Mouse (Mus musculus) CH12.LX (cell line): ENCODE results near the gene Nelfcd. TPM values are rescaled to one million over a fixed set of nuclear protein-coding genes. Genes with fewer than 3 reads are reported as not detected.
A peak's percentile ranks its signal among the peaks of the same experiment; 100 is the strongest.

ENCODE experiments used
- DNase-seq: peaks from one replicate; pipeline ENCODE4 v3.0.0-alpha.2; 2013; ENCODE audit errors: extremely low read depth
- H3K27ac ChIP-seq: 2 replicates; pipeline ENCODE4 v1.5.1; 2012; ENCODE audit warnings: low read depth, mild to moderate bottlenecking, control low read depth, moderate library complexity; ENCODE audit not compliant: insufficient read depth
- H3K27me3 ChIP-seq: replicated peaks from 2 replicates; pipeline ENCODE3; 2012; ENCODE audit warnings: inconsistent platforms
- H3K36me3 ChIP-seq, 2 experiments: replicated peaks in 1 of 2; 2 replicates each; pipeline versions ENCODE3 to v1.6.1; 2012; ENCODE audit warnings: inconsistent platforms in 1 of 2, low read length in 1 of 2, mild to moderate bottlenecking in 1 of 2, mixed read lengths in 1 of 2, moderate library complexity in 1 of 2; ENCODE audit not compliant: control insufficient read depth in 1 of 2, insufficient read depth in 1 of 2
- H3K4me1 ChIP-seq, 2 experiments: 2 replicates each; pipeline ENCODE4 v1.6.1; 2012; ENCODE audit warnings: inconsistent platforms in 1 of 2, moderate library complexity in 1 of 2; ENCODE audit not compliant: insufficient read depth in 2 of 2, control insufficient read depth in 1 of 2
- H3K4me2 ChIP-seq: 2 replicates; pipeline ENCODE4 v1.6.1; 2012; ENCODE audit warnings: low read depth, mild to moderate bottlenecking, control low read depth; ENCODE audit not compliant: poor library complexity, insufficient read depth, severe bottlenecking
- H3K4me3 ChIP-seq, 3 experiments: fragments of 150-350 bp in 1 of 3; sonication (generic) in 1 of 3; replicated peaks in 1 of 3; 2 replicates each; pipeline versions ENCODE3 to v1.5.1; 2011 to 2012; ENCODE audit warnings: low read depth in 2 of 3, low read length in 2 of 3, mild to moderate bottlenecking in 2 of 3, moderate library complexity in 2 of 3, control low read depth in 1 of 3, improper control_type of control experiment in 1 of 3, inconsistent platforms in 1 of 3, mixed read lengths in 1 of 3; ENCODE audit not compliant: poor library complexity in 1 of 3
- H3K79me2 ChIP-seq: replicated peaks from 2 replicates; pipeline ENCODE4 v1.6.1; 2012; ENCODE audit warnings: mild to moderate bottlenecking, moderate library complexity; ENCODE audit not compliant: control insufficient read depth, poor library complexity, insufficient read depth, severe bottlenecking; ENCODE audit errors: extremely low read depth
- H3K9ac ChIP-seq: 2 replicates; pipeline ENCODE4 v1.6.1; 2012; ENCODE audit warnings: low read depth, mild to moderate bottlenecking, control low read depth, moderate library complexity; ENCODE audit not compliant: insufficient read depth
- H3K9me3 ChIP-seq: replicated peaks from 2 replicates; pipeline ENCODE3; 2012; ENCODE audit warnings: low read length, inconsistent platforms, mixed read lengths
- CHD2 ChIP-seq: IDR thresholded peaks from 2 replicates; pipeline ENCODE4 v1.6.1; 2011; ENCODE audit warnings: low read length, improper control_type of control experiment
- CTCF ChIP-seq, 2 experiments: IDR thresholded peaks in 1 of 2; conservative IDR thresholded peaks in 1 of 2; 2 replicates each; pipeline ENCODE4 v1.5.1; 2011 to 2012; ENCODE audit warnings: low read depth in 2 of 2, low read length in 2 of 2, improper control_type of control experiment in 1 of 2, inconsistent platforms in 1 of 2, mild to moderate bottlenecking in 1 of 2, moderate library complexity in 1 of 2
- ELF1 ChIP-seq: IDR thresholded peaks from 2 replicates; pipeline ENCODE4 v1.6.1; 2014; ENCODE audit warnings: low read depth, mild to moderate bottlenecking, inconsistent platforms, low read length, improper control_type of control experiment
- ETS1 ChIP-seq: conservative IDR thresholded peaks from 2 replicates; pipeline ENCODE4 v1.6.1; 2012; ENCODE audit warnings: low read depth, mild to moderate bottlenecking, inconsistent platforms, low read length, improper control_type of control experiment, moderate library complexity
- IRF4 ChIP-seq: IDR thresholded peaks from 2 replicates; pipeline ENCODE4 v1.6.1; 2014; ENCODE audit warnings: low read depth, mild to moderate bottlenecking, inconsistent platforms, low read length, improper control_type of control experiment
- JUN ChIP-seq: IDR thresholded peaks from 2 replicates; pipeline ENCODE4 v1.6.1; 2011; ENCODE audit warnings: low read depth, mild to moderate bottlenecking, low read length, improper control_type of control experiment, moderate library complexity; ENCODE audit not compliant: insufficient read depth
- MAFK ChIP-seq: IDR thresholded peaks from 2 replicates; pipeline ENCODE4 v1.6.1; 2011; ENCODE audit warnings: low read length, improper control_type of control experiment; ENCODE audit not compliant: insufficient replicate concordance
- MAZ ChIP-seq: IDR thresholded peaks from 2 replicates; pipeline ENCODE4 v1.6.1; 2012; ENCODE audit warnings: low read depth, mild to moderate bottlenecking, inconsistent platforms, low read length, improper control_type of control experiment, moderate library complexity
- MEF2A ChIP-seq: IDR thresholded peaks from 2 replicates; pipeline ENCODE4 v1.6.1; 2014; ENCODE audit warnings: low read depth, mild to moderate bottlenecking, inconsistent platforms, low read length, improper control_type of control experiment, borderline replicate concordance
- MYC ChIP-seq: IDR thresholded peaks from 2 replicates; pipeline ENCODE4 v1.6.1; 2011; ENCODE audit warnings: low read depth, mild to moderate bottlenecking, improper control_type of control experiment, low read length
- RAD21 ChIP-seq: IDR thresholded peaks from 2 replicates; pipeline ENCODE4 v1.6.1; 2011; ENCODE audit warnings: low read depth, mild to moderate bottlenecking, low read length, improper control_type of control experiment, moderate library complexity
- SIN3A ChIP-seq: IDR thresholded peaks from 2 replicates; pipeline ENCODE4 v1.6.1; 2012; ENCODE audit warnings: low read length, improper control_type of control experiment, inconsistent platforms
- SMC3 ChIP-seq: IDR thresholded peaks from 2 replicates; pipeline ENCODE4 v1.6.1; 2011; ENCODE audit warnings: low read depth, low read length, improper control_type of control experiment
- TBP ChIP-seq: conservative IDR thresholded peaks from 2 replicates; pipeline ENCODE4 v1.6.1; 2011; ENCODE audit warnings: low read depth, low read length, improper control_type of control experiment
- TCF12 ChIP-seq: IDR thresholded peaks from 2 replicates; pipeline ENCODE4 v1.6.1; 2014; ENCODE audit warnings: low read depth, mild to moderate bottlenecking, inconsistent platforms, low read length, improper control_type of control experiment
- UBTF ChIP-seq: IDR thresholded peaks from 2 replicates; pipeline ENCODE4 v1.6.1; 2012; ENCODE audit warnings: low read depth, mild to moderate bottlenecking, inconsistent platforms, low read length, improper control_type of control experiment, moderate library complexity
- ZC3H11A ChIP-seq: IDR thresholded peaks from 2 replicates; pipeline ENCODE4 v1.6.1; 2012; ENCODE audit warnings: low read depth, mild to moderate bottlenecking, inconsistent platforms, low read length, improper control_type of control experiment
- dilution Hi-C: fragments of 300-500 bp; cut with MboI; formaldehyde crosslinking; loops from 2 replicates; pipeline ENCODE4 v1.14.3; 2020; ENCODE audit warnings: low sequenced_read_pairs; ENCODE audit not compliant: extremely low pct_unique_long_range_greater_than_20kb, extremely low pct_ligation_motif_present
- in situ Hi-C: fragments of 300-500 bp; cut with MboI; formaldehyde crosslinking; loops from 3 replicates; pipeline ENCODE4 v1.14.3; 2019; ENCODE audit warnings: low sequenced_read_pairs, low pct_ligation_motif_present, low pct_unique_long_range_greater_than_20kb, mixed read lengths
- polyA plus RNA-seq: library from polyadenylated mRNA; unstranded; fragments of >175 nt; gene quantifications from 2 replicates; pipeline ENCODE4 v1.2.1, GENCODE M21; 2012; ENCODE audit warnings: low read depth; ENCODE audit not compliant: insufficient read length
- total RNA-seq, 2 experiments: library from RNA; depleted of rRNA; stranded (reverse); fragments of 300-350 nt in 1 of 2; fragments of >200 nt in 1 of 2; gene quantifications; 2 replicates each; pipeline ENCODE4 v1.2.3; 2012 to 2014

The Nelfcd gene
- total and polyA plus RNA-seq, 3 experiments: 39.1 to 50.5 (median 44.6) TPM

- in situ Hi-C loops: loop anchor here (10.0 kb wide), 1 partner anchor 139 kb away; no protein-coding TSS in a partner anchor
- H3K27me3 ChIP-seq: no peaks in the 10 kb centered on the region
- TF ChIP-seq TBP: 0 out of 2 replicates have a peak, but pooled peaks have one; percentile 45
- TF ChIP-seq MAFK: no peak
- TF ChIP-seq JUN: no peak
- TF ChIP-seq CHD2: peak; percentile 64; the same call in 1 of the 2 replicates
- peak in 1 of 2 experiments; percentile 76; a peak in 2 of 4 replicates for TF ChIP-seq CTCF (conservative IDR thresholded peaks at IDR 0.05 in 1 of 2, IDR thresholded peaks at IDR 0.05 in 1 of 2; ENCODE audit: low read depth in 2 of 2, low read length in 2 of 2)
- 0 out of 2 replicates have a peak, but pooled peaks have one; percentile 5 for TF ChIP-seq SIN3A
- 0 out of 2 replicates have a peak, but pooled peaks have one; percentile 44 for TF ChIP-seq TCF12
- peak; percentile 45 for TF ChIP-seq ELF1
- TF ChIP-seq MEF2A: peak; percentile 29; the same call in 1 of the 2 replicates
- peak; percentile 66 for TF ChIP-seq RAD21
- 0 out of 2 replicates have a peak, but pooled peaks have one; percentile 24 for TF ChIP-seq ETS1
- peak; percentile 60; the same call in 1 of the 2 replicates for TF ChIP-seq IRF4
- peak; percentile 60; the same call in 1 of the 2 replicates for TF ChIP-seq MAZ
- TF ChIP-seq UBTF: no peak
- peak; percentile 65; the same call in 1 of the 2 replicates for TF ChIP-seq ZC3H11A
- no peak for TF ChIP-seq MYC
- TF ChIP-seq SMC3: peak; percentile 94
- H3K36me3 ChIP-seq: no peaks in the 10 kb centered on the region
- peak; percentile 74 for DNase-seq
- no peak overlapping the region for H3K27ac ChIP-seq
- peak overlapping the region; percentile 17; the same call in 1 of the 2 replicates for H3K4me2 ChIP-seq
- no peaks in the 10 kb centered on the region for H3K9me3 ChIP-seq
- no peak overlapping the region for H3K9ac ChIP-seq
- H3K4me3 ChIP-seq: no peak overlapping the region
- no peaks in the 10 kb centered on the region for H3K79me2 ChIP-seq
- peaks cover 0 to 15% of the 10 kb centered on the region in 2 experiments; a peak in 2 of 4 replicates for H3K4me1 ChIP-seq
- dilution Hi-C loops: no loop called here
Observed at GRCm38 (mm10) chr2:174453681-174454080, 38.1 kb downstream of the Nelfcd start.

GRCm38 (mm10) chr2:174459365-174459764 is 43.8 kb downstream of the Nelfcd start:
- peaks cover 23 to 33% of the 10 kb centered on the region in 2 experiments for H3K36me3 ChIP-seq
- dilution Hi-C loops: no loop called here

More at GRCm38 (mm10) chr2:174459365-174459764, 43.8 kb downstream of the Nelfcd start:
- Histone ChIP-seq H3K79me2 (peaks cover 17% of the 10 kb centered on the region), H3K9ac (no peak overlapping the region), H3K27me3 (no peaks in the 10 kb centered on the region), H3K27ac (no peak overlapping the region), H3K4me2 (no peak overlapping the region), H3K9me3 (no peaks in the 10 kb centered on the region), H3K4me1 (peaks cover 0 to 11% of the 10 kb centered on the region in 2 experiments; a peak in 2 of 4 replicates), H3K4me3 (no peak overlapping the region)
- no peak for DNase-seq
- in situ Hi-C loops: loop anchor here (10.0 kb wide), 1 partner anchor 145 kb away; no protein-coding TSS in a partner anchor
- no peak for TF ChIP-seq MAZ
